In the genomic region with DNA sequence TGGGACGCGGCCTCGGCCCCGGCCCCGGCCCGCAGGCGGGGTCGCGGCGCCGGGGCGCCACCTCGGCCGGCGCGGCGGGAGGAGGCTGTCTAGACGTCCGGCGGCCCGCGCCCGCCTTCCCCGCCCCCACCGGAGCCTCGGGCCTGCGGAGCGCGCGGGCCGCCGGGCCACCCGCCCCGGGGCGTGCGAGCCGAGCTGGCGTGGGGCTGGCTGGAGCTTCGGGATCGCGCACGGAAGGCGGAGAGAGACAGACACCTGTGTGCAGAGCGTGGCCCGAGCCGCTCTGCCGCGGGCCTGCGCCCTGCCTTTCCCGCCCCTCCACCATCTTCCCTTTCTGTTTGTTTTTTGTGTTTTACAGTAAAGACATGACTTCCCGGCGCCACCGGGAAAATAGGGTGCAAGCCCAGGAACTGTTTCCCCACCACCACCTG, we compare ENCODE assay signal across 8 mouse cellular contexts. TPM values are rescaled to one million over a fixed set of nuclear protein-coding genes. Genes with fewer than 3 reads are reported as not detected.
A peak's percentile ranks its signal among the peaks of the same experiment; 100 is the strongest.
DNase-seq lines count a peak whose midpoint lies in the region; ATAC-seq and TF ChIP-seq lines count a peak whose summit lies in the region.

No protein-coding gene starts in this region.

- H3K27me3 ChIP-seq in ES-Bruce4 (ENCODE audit: control insufficient read depth, insufficient read depth, low read length, poor library complexity, severe bottlenecking) = no peaks in the 10 kb centered on the region
- H3K27me3 ChIP-seq in hindbrain, embryonic 12.5 days = no peaks in the 10 kb centered on the region

- H3K4me1 ChIP-seq in ES-Bruce4 (ENCODE audit: control insufficient read depth, insufficient read depth, low read length) = no peaks in the 10 kb centered on the region
- peaks cover 19% of the 10 kb centered on the region for H3K4me1 ChIP-seq in hindbrain, embryonic 12.5 days

- peak overlapping the region; percentile 75 for H3K4me3 ChIP-seq in ES-Bruce4 (ENCODE audit: low read depth, low read length)
- peak overlapping the region; percentile 99 for H3K4me3 ChIP-seq in hindbrain, embryonic 12.5 days

- no peaks in the 10 kb centered on the region for H3K9me3 ChIP-seq in ES-Bruce4 (replicated peaks; ENCODE audit: control insufficient read depth, insufficient read depth, low read length, poor library complexity, severe bottlenecking)
- no peaks in the 10 kb centered on the region for H3K9me3 ChIP-seq in hindbrain, embryonic 12.5 days (replicated peaks)

- TF ChIP-seq POLR2A in ES-Bruce4 (IDR thresholded peaks at IDR 0.05; ENCODE audit: insufficient read depth, low read length) = no peak

- peaks cover 39% of the 10 kb centered on the region for H3K36me3 ChIP-seq in ES-Bruce4 (ENCODE audit: control insufficient read depth, insufficient read depth, low read length, poor library complexity, severe bottlenecking)
- peaks cover 15% of the 10 kb centered on the region for H3K36me3 ChIP-seq in hindbrain, embryonic 12.5 days

- peak overlapping the region; percentile 75 for H3K4me2 ChIP-seq in hindbrain, embryonic 12.5 days (replicated peaks)

- H3K9ac ChIP-seq in ES-Bruce4 (ENCODE audit: low read depth, poor library complexity, severe bottlenecking) = peak overlapping the region; percentile 83
- peak overlapping the region; percentile 96 for H3K9ac ChIP-seq in hindbrain, embryonic 12.5 days

- under 1% methylated on average over 51 of the region's 53 CpGs for WGBS in hindbrain, embryonic 12.5 days

- DNase-seq in cerebellum, adult 11-12 months = peak; percentile 70
- DNase-seq in layer of hippocampus, postnatal 36 days = peak; percentile 33 to 34
- DNase-seq in lung, postnatal 14 days = peak; percentile 56
- DNase-seq in retina, embryonic 14.5 days (ENCODE audit: low spot score) = peak; percentile 46
- peak; percentile 67 for DNase-seq in thymus, postnatal 14 days

- no peak for TF ChIP-seq CTCF in ES-Bruce4 (IDR thresholded peaks at IDR 0.05; ENCODE audit: low read depth, low read length)

- peak overlapping the region; percentile 26; the same call in 1 of the 2 replicates for H3K27ac ChIP-seq in ES-Bruce4 (ENCODE audit: insufficient read depth, low read length)
- peak overlapping the region; percentile 97 for H3K27ac ChIP-seq in hindbrain, embryonic 12.5 days

- no peak for TF ChIP-seq EP300 in ES-Bruce4 (IDR thresholded peaks at IDR 0.05; ENCODE audit: insufficient read depth, low read depth, low read length)

- peak; percentile 35 for ATAC-seq in frontal cortex, adult (ENCODE audit: low TSS enrichment)
- no peak; the same call in 1 of the 2 replicates for ATAC-seq in hindbrain, embryonic 12.5 days (ENCODE audit: low FRiP score)

RNA-seq across cellular contexts. Expression of gene Cggbp1, which starts 0.7 kb away (rescaled TPM):
- 60.9 and 72.9 TPM in 2 replicates for polyA plus RNA-seq in ES-Bruce4 (2011; ENCODE audit: insufficient read depth, insufficient read length, low read depth, missing spikeins)
- polyA plus RNA-seq in hindbrain, embryonic 12.5 days (2016; fragmentation: Nextera tagmentation; extraction: Ambion mirVana) = 112 and 115 TPM in 2 replicates
- total RNA-seq in layer of hippocampus, postnatal 36 days (2021) = 10 to 100 TPM; 64.9 to 67.9 TPM

RNA-seq across cellular contexts. Expression of gene Zfp654, which starts 1.0 kb away (rescaled TPM):
- 12.0 and 12.1 TPM in 2 replicates for polyA plus RNA-seq in ES-Bruce4 (2011; ENCODE audit: insufficient read depth, insufficient read length, low read depth, missing spikeins)
- 10.7 and 12.8 TPM in 2 replicates for polyA plus RNA-seq in hindbrain, embryonic 12.5 days (2016; fragmentation: Nextera tagmentation; extraction: Ambion mirVana)
- 10 to 100 TPM; 17.1 to 17.6 TPM for total RNA-seq in layer of hippocampus, postnatal 36 days (2021)
